Mouse (Mus musculus): ENCODE results near the gene Tmx1. TPM values are rescaled to one million over a fixed set of nuclear protein-coding genes. Genes with fewer than 3 reads are reported as not detected.

The Tmx1 gene
- 114 and 127 TPM in 2 replicates for polyA plus RNA-seq (2016; fragmentation: Nextera tagmentation; extraction: Ambion mirVana)

DNA sequence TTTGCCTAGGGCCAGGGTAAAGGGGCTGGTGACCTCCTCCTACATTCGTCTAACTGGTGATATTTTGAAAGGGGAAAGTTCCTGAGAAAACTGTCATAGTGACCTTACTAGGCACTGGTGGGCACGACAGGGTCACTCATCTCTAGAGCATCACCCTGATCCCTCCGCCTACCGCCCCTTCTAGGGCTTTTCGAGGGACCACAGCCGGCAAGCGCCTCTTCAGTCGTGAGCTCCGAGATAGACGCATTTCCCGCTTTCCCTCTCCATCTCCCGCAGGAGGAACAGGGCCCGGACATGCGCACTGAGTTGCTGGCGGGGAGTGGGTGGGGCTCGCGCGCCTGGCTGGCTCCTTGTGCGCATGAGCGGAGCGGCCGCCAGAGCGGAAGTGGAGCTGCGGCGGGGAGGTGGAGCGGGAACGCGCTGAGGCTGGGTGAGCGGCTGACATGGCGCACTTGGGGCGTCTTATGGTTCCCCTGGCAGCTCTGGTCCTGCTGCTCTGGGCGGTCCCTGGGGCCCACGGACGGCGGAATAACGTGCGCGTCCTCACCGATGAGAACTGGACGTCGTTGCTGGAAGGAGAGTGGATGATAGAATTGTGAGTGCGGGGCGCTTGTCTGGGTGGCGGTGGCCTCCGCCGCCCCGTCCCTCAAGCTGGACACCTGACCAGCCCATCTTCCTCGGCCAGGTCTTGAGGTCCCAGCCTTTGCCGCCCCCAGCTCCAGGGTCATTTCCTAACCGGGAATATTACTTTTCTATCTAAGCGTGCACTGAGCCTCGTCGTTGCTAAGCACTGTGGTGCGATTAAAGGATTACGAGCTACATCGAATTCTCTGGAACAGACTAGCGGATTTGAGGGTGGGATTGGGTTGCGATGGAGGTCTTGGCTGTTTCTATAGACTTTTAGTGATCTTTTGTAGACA, at the start of gene Tmx1:
Gene Tmx1, plus strand, starts transcription at position 370 of the 920 bp plus-strand sequence.
- H3K36me3 ChIP-seq, result peaks cover 21% of the 10 kb centered on the region
- DNase-seq (ENCODE audit: low spot score), result peak; percentile 98
- H3K9me3 ChIP-seq, result no peaks in the 10 kb centered on the region
- peak within 1 kb of the TSS; percentile 95 for H3K27ac ChIP-seq
- peak within 1 kb of the TSS; percentile 72 for H3K4me3 ChIP-seq
- no peaks in the 10 kb centered on the region for H3K27me3 ChIP-seq (ENCODE audit: insufficient read depth, poor library complexity, severe bottlenecking)
- WGBS, result 1% methylated on average over 58 of the region's 58 CpGs
- H3K4me1 ChIP-seq (replicated peaks), result peaks cover 24% of the 10 kb centered on the region

DNA sequence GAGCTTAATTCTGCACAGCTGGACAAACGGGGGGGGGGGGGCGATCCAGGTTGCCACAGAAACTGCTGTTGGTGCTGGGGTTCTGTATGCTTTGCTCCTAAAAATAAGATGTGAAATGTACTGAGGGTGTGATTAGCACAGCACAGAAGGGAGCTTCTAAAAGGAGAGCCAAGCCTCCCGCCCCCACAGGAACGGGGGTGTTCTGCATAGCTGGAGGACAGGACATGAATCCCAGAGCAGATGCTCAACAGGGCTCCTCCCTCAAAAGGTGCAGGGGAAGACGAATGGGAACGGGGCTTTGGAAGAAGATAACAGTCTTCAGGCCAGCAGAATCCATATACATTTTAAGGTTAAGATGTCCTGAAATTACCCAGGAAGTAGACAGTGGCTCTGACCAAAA, 48.6 kb upstream of the Tmx1 start:
- no peak for DNase-seq (ENCODE audit: low spot score)
- 71% methylated on average over 6 of the region's 6 CpGs for WGBS
- H3K9me3 ChIP-seq, result no peaks in the 10 kb centered on the region

GRCm38 (mm10) chr12:70408396-70408795, 44.5 kb upstream of the Tmx1 start:
- H3K27me3 ChIP-seq (ENCODE audit: insufficient read depth, poor library complexity, severe bottlenecking), result no peaks in the 10 kb centered on the region
- 88% methylated on average over 1 of the region's 1 CpGs for WGBS
- H3K4me3 ChIP-seq, result no peak overlapping the region
- no peak overlapping the region for H3K27ac ChIP-seq
- DNase-seq (ENCODE audit: low spot score), result no peak
- no peaks in the 10 kb centered on the region; the same call in 1 of the 2 replicates for H3K4me1 ChIP-seq (replicated peaks)
- no peaks in the 10 kb centered on the region for H3K9me3 ChIP-seq
- no peaks in the 10 kb centered on the region for H3K36me3 ChIP-seq

More for the DNA sequence above, 48.6 kb upstream of the Tmx1 start:
- no peaks in the 10 kb centered on the region for H3K27me3 ChIP-seq (ENCODE audit: insufficient read depth, poor library complexity, severe bottlenecking)
- no peaks in the 10 kb centered on the region; the same call in 1 of the 2 replicates for H3K4me1 ChIP-seq (replicated peaks)
- H3K27ac ChIP-seq, result no peak overlapping the region
- no peak overlapping the region for H3K4me3 ChIP-seq
- no peaks in the 10 kb centered on the region for H3K36me3 ChIP-seq

- H3K27ac ChIP-seq, result no peak overlapping the region
- no peaks in the 10 kb centered on the region for H3K4me1 ChIP-seq (replicated peaks)
- no peaks in the 10 kb centered on the region for H3K9me3 ChIP-seq
- WGBS, result 89% methylated on average over 2 of the region's 2 CpGs
- no peaks in the 10 kb centered on the region for H3K36me3 ChIP-seq
- DNase-seq (ENCODE audit: low spot score), result no peak
- H3K27me3 ChIP-seq (ENCODE audit: insufficient read depth, poor library complexity, severe bottlenecking), result no peaks in the 10 kb centered on the region
- no peak overlapping the region for H3K4me3 ChIP-seq
Measured at GRCm38 (mm10) chr12:70409600-70409999, 43.3 kb upstream of the Tmx1 start.

DNA sequence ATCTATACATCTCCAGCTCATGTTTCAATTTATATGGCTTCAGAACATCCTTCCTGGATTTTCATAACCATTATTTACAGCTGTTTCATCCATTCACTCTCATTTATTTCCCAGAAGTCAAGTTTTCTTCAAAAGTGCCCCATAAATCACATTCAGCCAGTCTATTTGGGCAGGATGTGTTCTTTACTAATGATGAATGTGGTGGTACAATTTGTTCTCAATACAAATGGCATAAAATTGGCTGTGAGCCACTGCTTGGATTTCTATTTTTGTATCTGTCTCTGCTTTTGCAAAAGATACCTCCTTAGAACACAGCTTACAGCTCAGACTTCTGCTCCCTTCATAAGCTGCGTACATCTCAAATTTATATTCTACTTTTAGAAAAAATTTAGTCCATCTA, 32.7 kb upstream of the Tmx1 start:
- no peaks in the 10 kb centered on the region for H3K9me3 ChIP-seq
- no peaks in the 10 kb centered on the region for H3K36me3 ChIP-seq
- H3K27me3 ChIP-seq (ENCODE audit: insufficient read depth, poor library complexity, severe bottlenecking), result no peaks in the 10 kb centered on the region
- no peak for DNase-seq (ENCODE audit: low spot score)
- WGBS, result 96% methylated on average over 1 of the region's 1 CpGs
- no peak overlapping the region for H3K4me3 ChIP-seq
- H3K4me1 ChIP-seq (replicated peaks), result peaks cover 9% of the 10 kb centered on the region
- H3K27ac ChIP-seq, result no peak overlapping the region

GRCm38 (mm10) chr12:70421028-70421427, 31.9 kb upstream of the Tmx1 start:
- no peak for DNase-seq (ENCODE audit: low spot score)
- WGBS, result 92% methylated on average over 3 of the region's 3 CpGs

DNA sequence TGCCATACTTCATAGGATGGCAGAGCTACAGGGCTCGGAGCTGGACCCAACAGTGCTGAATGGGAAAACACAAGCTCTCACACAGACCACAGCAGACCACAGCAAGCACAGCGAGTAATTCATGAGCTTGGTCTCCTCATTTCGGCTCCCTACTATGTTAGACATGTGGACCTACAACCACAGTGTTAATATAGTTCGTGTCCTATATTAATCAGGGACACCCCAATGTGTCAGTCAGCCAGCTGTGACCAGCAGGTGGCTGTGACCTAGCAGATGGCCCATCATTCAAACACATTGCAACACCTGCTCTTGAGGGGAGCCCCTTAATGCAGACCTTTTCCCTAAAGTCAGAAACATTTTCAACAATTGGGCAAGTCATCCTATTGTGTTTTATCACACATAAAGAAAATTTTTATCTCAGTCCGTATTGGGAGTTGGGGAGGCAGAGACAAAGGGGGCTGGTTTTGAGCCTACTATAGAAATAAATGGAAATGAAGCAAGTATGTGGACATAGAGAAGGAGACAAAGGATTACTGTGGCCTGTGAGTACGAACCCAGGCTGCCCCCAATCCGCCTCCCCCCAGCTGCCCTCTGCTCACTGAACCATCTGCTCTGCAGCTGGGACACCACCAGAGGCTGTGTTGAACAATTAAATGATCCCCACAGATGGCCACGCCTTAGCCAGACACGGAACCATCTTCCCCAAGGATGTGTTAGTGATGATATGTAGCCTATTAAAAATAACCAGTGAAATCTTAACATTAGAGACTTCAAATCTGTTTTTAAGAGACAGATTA, 30.4 kb upstream of the Tmx1 start:
- Histone ChIP-seq H3K27ac (peak overlapping the region; percentile 76), H3K4me1 (replicated peaks) (peaks cover 15% of the 10 kb centered on the region), H3K27me3 (ENCODE audit: insufficient read depth, poor library complexity, severe bottlenecking) (no peaks in the 10 kb centered on the region), H3K9me3 (no peaks in the 10 kb centered on the region), H3K4me3 (no peak overlapping the region), H3K36me3 (no peaks in the 10 kb centered on the region)
- DNase-seq (ENCODE audit: low spot score), result peak; percentile 70
- 48% methylated on average over 9 of the region's 9 CpGs for WGBS

More at GRCm38 (mm10) chr12:70421028-70421427, 31.9 kb upstream of the Tmx1 start:
- Histone ChIP-seq H3K27me3 (ENCODE audit: insufficient read depth, poor library complexity, severe bottlenecking) (no peaks in the 10 kb centered on the region), H3K4me3 (no peak overlapping the region), H3K36me3 (no peaks in the 10 kb centered on the region), H3K4me1 (replicated peaks) (peaks cover 12% of the 10 kb centered on the region), H3K9me3 (no peaks in the 10 kb centered on the region), H3K27ac (no peak overlapping the region)

DNA sequence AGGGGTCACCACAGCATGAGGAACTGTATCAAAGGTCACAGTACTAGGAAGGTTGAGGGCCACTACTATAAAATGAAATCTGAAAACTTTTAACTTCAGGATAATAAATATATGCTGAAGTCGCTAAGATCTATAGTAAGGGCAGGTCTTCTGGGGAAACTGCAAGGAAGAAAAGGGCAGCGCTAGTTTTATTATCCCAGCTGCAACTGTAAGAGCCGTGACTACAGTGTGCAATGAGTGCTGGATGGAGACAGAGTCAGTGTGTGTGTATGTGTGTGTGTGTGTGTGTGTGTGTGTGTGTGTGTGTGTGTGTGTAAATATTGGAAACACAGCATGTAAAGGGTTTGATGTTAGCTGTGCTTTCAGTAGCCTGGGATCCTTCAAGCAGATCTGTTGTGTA, 25.0 kb upstream of the Tmx1 start:
- H3K4me1 ChIP-seq (replicated peaks), result peaks cover 6% of the 10 kb centered on the region; the same call in 1 of the 2 replicates

DNA sequence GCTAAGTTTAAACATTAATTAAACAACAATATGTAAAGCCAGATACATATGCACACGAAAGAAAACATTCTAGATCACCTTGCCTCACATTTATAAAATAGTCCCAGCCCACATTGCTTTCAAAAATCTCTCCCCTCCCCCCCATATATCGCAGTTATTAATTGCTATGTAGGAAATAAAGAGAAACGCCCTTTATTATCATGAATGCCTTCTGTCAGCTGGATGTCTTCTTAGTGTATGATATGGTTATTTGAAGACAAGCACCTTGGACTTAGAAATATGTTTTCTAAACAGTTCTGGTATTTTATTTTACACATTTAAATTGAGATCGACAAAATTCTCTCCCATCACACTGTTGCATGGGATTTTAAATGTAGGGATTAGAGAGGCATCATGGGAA, 23.3 kb upstream of the Tmx1 start:
- Histone ChIP-seq H3K4me3 (no peak overlapping the region), H3K36me3 (no peaks in the 10 kb centered on the region), H3K9me3 (no peaks in the 10 kb centered on the region), H3K4me1 (replicated peaks) (peaks cover 6% of the 10 kb centered on the region; the same call in 1 of the 2 replicates), H3K27me3 (ENCODE audit: insufficient read depth, poor library complexity, severe bottlenecking) (no peaks in the 10 kb centered on the region), H3K27ac (no peak overlapping the region)
- DNase-seq (ENCODE audit: low spot score), result no peak
- WGBS, result 84% methylated on average over 4 of the region's 4 CpGs

More for the DNA sequence above, 25.0 kb upstream of the Tmx1 start:
- 85% methylated on average over 3 of the region's 3 CpGs for whole genome bisulfite sequencing
- Histone ChIP-seq H3K36me3 (no peaks in the 10 kb centered on the region), H3K9me3 (no peaks in the 10 kb centered on the region), H3K27me3 (ENCODE audit: insufficient read depth, poor library complexity, severe bottlenecking) (no peaks in the 10 kb centered on the region), H3K4me3 (no peak overlapping the region), H3K27ac (no peak overlapping the region)
- no peak for DNase-seq (ENCODE audit: low spot score)

- 36% methylated on average over 8 of the region's 8 CpGs for WGBS
- Histone ChIP-seq H3K4me1 (replicated peaks) (peaks cover 6% of the 10 kb centered on the region; the same call in 1 of the 2 replicates), H3K4me3 (no peak overlapping the region), H3K36me3 (no peaks in the 10 kb centered on the region), H3K9me3 (no peaks in the 10 kb centered on the region), H3K27me3 (ENCODE audit: insufficient read depth, poor library complexity, severe bottlenecking) (no peaks in the 10 kb centered on the region), H3K27ac (no peak overlapping the region)
- peak; percentile 29 for DNase-seq (ENCODE audit: low spot score)
Measured at GRCm38 (mm10) chr12:70430307-70430950, 22.5 kb upstream of the Tmx1 start.

GRCm38 (mm10) chr12:70431428-70431827, 21.5 kb upstream of the Tmx1 start:
- no peak for DNase-seq (ENCODE audit: low spot score)
- no peaks in the 10 kb centered on the region for H3K27me3 ChIP-seq (ENCODE audit: insufficient read depth, poor library complexity, severe bottlenecking)
- no peaks in the 10 kb centered on the region for H3K36me3 ChIP-seq
- peaks cover 4% of the 10 kb centered on the region; the same call in 1 of the 2 replicates for H3K4me1 ChIP-seq (replicated peaks)
- WGBS, result 74% methylated on average over 5 of the region's 5 CpGs
- no peaks in the 10 kb centered on the region for H3K9me3 ChIP-seq
- no peak overlapping the region for H3K27ac ChIP-seq
- no peak overlapping the region for H3K4me3 ChIP-seq

DNA sequence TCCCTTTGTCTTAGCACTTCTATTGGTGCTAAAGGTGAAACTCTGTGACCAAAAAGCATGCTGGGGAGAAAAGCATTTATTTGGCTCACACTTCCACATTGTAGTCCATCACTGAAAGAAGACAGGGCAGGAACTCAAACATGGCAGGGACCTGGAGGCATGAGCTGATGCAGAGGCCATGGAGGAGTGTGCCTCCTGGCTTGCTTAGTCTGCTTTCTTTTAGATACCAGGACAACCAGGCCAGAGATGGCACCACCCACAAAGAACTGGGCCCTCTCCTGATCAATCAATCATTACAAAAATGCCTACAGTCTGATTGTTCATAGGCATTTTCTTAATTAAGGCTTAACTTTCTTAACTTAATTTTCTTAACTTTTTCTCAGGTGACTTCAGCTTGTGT, 2.9 kb upstream of the Tmx1 start:
- Histone ChIP-seq H3K9me3 (no peaks in the 10 kb centered on the region), H3K27ac (no peak overlapping the region), H3K4me3 (no peak overlapping the region), H3K4me1 (replicated peaks) (peaks cover 21% of the 10 kb centered on the region), H3K36me3 (no peaks in the 10 kb centered on the region), H3K27me3 (ENCODE audit: insufficient read depth, poor library complexity, severe bottlenecking) (no peaks in the 10 kb centered on the region)
- no peak for DNase-seq (ENCODE audit: low spot score)

All from hindbrain, embryonic 10.5 days (tissue).